Mouse (Mus musculus) ovary, postnatal 10 days (tissue): ENCODE measurements around the gene Spop.
"Not testable (repeated sequence)": the region's sequence is repeated elsewhere in the genome, so short reads cannot be mapped to it uniquely, and the experiment has no call there.

Source experiments
- DNase-seq: peaks from one replicate; pipeline ENCODE4 v3.0.0; 2022; ENCODE audit warnings: low spot score

The Spop gene

DNA sequence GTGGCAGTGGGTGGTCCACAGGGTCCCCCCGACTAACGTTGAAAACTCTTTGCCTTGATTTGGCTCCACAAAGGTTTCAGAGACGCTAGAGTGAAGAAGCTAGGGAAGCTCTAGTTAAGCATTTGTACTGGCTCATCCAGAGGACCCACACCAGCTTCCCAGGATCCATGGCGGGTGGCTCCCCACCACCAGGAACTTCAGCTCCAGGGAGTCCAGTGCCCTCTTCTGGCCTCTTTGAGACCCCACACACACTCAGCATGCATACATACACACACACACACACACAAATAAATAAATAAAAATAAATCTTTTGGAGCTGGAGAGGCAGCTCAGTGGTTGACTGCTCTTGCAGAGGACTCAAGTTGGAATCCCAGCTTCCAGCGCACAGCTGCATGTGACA, 84.0 kb downstream of the Spop start:
- no peak for DNase-seq

DNA sequence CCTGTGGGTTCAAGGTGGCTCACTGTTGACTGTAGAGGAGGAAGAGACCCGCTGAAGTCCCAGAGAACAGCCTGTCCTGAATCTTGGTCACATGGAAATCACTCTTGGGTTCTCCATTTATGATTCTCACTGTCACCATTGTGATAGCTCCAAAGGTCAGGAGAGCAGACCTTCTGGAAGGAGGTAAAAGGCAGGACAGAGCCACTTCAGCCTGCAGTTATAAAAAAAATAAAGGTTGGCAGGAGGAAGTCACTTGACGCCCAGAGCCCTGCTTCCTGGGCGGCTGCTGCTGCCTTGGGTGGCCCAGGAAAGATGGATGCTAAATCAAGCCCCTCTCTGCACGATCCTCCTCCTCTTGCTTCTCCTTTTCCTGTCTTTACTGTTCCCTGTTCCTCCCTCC, 86.5 kb downstream of the Spop start:
- DNase-seq, result no peak

DNA sequence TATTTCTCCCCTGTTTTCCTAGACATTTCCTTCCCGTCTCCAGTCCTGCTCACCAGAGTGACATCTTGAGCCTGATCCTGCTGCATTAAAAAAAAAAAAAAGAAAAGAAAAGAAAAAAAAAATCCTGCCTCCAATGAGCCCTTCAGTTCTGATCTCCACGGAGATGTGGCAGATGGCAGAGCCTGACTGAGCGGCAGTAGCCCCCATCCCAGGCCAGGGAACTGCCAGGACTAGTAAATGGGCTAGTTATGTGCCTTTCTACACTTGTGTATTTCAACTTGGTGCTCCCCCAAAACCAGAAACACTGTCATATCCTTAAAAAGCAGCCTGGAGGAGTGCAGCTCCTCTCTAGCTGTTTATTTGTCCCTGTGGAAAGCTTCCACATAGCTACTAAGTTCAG, 87.0 kb downstream of the Spop start:
- DNase-seq, result no peak

DNA sequence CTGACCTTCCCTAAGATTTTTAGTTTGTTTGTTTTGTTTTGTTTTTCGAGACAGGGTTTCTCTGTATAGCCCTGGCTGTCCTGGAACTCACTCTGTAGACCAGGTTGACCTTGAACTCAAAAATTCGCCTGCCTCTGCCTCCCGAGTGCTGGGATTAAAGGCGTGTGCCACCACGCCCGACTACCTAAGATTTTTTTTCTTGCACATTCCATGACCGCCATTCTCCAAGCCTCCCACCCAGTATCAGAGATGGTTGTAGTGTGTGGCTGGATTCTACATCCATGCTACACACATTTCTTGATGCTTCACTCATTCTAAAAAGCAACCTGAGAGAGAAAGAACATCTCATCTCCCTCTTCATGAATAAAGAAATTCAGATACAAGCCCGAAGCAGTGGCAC, 87.9 kb downstream of the Spop start:
- DNase-seq, result not testable (repeated sequence)

DNA sequence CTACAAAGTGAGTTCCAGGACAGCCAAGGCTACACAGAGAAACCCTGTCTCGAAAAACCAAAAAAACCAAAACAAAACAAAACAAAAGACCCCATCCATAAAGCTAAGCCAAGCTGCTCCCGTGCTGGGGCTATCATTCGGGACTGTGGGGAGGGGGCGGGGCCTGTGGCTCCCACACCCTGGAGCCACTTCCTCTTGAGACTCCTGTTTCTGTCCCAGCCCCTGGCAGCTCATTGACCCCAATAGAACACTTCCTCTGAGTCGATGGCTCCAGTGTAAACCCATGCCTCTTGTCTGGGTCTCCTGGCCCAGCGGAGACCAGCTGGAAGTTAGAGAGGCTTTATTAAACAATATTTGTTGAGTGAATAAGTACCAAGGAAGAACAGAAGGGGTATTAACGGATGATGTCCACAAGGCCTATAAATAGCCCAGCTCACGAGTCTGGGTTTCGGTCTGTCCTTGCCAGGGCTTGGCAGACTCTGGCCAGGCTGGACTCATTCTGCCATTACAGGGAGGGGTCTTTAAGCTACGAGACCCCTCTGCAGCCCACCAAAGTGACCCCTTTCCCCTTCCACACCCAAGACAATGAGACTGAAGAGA, 89.8 kb downstream of the Spop start:
- DNase-seq, result no peak

DNA sequence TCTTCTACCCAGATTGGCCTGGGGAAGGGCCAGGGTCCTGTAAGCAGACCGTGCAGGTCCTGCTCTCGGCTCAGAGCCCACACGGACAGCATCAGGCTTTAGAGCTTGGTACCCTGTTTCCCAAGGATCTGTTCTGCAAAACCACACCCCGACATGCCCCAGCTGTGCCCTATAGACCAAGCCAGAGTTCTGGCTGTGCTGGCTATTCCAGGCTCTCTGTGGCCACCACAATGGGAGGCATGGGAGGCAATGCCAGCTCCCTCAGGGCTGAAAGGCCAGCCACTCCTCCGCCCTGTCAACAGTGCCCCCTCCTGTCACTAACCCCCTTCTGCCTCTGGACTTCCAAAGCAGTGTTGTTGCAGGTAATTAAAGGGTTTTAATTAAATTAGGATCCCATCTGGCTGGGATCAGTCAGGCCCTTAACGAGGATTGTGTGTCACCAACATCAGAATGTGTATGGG, 90.4 kb downstream of the Spop start:
- DNase-seq, result no peak

DNA sequence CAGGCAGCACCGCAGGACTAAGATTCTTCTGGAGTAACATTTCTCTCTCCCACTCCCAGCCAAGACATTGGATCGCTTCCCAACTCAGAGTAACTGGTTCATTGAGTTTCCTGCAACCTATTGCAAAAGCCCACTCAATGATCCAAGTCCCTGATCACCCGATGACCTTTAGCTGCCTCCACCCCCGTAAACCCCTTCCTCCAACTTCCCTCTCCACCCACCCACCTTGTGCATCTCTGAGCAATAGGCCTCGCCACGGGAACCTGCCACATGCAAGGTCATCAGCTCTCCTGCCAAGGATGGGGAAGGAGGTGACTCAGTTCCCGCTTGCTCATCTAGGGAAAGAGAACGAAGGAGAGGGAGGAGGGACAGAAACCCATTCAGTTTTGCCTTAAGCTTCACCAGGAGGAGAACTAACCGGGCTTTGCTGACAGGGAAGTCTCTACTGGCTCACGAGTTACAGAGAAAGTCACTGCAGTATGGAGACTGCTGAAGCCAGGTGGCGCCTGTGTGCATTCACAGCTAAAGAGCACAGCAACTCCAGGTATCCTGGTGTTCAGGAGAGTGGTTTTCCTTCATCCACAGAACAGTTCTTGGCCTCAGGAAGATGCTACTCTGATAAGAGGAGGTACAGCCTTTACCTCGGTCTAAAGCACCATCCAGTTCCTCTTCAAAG, 93.3 kb downstream of the Spop start:
- no peak for DNase-seq

DNA sequence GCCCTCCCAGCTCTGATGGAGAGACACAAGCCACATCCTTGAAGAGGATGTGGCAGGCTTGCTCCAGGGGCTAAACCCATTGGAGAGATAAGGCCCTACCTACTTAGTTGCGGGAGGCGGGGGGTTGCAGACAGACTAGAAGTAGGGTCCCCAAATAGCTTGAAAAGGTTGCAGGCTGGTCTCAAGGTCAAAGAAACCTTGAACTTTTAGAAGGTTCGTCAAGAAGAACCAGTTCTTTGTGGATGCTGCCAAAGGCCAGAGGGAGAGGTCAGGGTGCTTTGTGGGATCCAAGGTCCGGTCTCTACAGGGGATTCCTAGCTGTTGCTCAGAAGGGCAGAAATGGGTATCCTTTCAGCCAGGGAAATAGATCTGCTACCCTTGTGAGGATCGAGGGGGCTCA, 93.9 kb downstream of the Spop start:
- no peak for DNase-seq

DNA sequence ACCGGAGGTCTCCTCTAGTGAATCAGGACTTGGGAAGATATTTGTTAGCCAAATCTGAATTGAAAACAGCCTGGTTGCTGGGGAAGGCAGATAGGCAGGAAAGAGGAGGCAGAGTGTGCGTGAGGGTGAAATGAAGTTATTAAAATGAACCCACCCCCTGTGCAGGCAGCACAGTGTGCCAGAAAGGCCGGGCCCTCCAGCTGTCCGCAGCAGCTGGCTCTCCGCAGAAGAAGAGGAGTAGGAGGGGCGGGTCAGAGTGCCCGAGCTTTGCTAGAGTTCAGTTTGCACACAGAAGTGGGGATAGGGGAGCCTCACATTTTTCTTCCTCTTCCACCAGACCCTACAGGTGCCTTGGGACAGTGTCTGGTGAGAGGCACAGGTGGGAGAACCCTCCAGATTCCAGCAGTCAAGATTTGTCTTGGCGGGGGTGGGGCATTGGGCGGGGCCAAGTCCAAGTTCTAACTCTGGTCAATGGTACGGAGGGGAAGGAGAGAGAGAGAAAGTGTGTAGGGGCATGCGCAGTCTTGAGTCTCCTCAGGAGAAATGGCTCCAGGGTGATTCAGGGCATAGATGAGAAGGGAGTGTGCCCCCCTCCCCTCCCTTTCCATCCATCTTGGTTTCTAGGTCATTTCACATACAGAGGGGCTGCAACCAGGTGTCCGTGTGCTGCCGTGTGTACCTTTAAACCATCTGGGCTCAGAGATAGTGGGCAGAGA, 94.5 kb downstream of the Spop start:
- no peak for DNase-seq

DNA sequence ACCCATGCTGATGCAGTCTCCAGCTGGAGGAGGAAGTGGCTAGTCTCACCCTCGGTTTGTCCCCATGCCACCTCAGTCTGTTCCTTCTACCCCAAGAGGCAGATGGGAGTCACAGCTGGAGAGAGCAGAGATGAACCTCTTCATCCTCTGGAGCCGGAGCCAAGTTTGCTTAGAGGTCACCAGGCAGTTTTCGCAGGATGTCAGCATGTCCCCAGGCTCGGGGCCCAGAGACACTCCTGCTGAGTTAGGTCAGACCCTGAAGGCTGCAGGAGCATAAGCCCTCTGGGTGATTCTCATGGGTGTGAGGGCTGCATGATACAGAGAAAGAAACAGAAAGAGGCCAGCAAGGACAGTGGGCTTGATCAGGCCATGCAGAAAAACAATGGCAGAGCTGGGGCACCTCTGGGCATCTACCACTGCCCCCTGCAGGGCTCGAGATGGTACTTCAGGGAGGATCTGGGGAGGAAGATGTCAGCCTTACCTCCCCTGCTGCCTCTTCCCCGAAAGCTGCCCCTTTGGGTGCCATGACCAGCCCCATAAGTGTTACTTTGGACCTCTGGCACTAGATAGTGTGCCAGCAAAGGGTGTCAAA, 95.3 kb downstream of the Spop start:
- no peak for DNase-seq

DNA sequence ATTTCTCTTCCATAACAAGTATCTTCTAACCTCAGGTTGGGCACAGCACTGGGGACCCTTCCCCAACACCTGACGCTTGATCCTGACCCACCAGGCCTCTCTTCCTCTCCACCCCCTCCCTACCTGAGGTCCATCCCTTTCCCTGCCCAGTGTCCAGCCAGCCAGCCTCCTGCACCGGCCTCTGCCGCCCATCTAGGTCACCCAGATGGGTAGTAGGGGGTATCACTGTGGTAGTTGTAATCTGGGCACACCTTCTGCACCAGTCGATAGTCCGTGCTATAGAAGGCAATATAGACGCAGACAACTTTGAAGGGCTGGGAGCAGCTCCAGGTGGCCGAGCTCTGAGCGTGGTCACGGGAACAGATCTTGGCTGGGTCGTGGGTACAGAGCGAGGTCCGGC, 96.8 kb downstream of the Spop start:
- no peak for DNase-seq

DNA sequence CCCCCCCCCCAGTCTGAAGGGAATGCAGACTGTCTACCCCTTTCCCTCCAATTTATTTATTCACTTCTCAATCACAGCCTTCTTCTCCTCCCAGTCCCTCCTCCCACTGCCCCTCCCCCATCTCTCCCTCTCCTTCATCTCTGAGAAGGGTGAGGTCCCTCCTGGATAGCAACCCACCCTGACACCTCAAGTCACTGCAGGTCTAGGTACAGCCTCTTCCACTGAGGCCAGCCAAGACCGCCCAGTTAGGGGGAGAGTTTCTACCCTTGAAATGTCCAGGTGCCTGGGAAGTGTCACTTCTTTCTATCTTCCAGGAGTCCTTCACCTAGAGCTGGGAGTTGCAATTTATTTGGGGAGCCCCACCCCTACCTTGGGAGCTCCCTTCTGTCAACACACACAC, 98.0 kb downstream of the Spop start:
- no peak for DNase-seq

DNA sequence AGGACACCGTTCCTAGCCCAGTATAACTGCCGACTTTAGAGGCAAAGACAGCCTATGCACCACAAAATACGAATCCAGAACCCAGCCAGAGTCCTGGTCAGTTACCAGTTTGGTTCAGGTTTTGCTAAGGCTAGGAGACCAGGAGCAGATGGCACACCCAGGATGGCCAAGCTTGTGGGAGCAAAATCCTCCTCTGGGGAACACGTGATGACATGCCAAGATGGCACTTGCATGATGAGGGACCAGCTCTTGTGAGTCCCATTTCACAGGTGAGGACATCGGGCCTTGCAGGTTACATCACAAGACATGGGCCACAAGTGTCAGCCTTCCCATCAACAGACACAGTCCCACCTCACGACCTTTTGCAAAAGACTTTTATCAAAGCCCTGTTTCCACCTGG, 98.5 kb downstream of the Spop start:
- no peak for DNase-seq

DNA sequence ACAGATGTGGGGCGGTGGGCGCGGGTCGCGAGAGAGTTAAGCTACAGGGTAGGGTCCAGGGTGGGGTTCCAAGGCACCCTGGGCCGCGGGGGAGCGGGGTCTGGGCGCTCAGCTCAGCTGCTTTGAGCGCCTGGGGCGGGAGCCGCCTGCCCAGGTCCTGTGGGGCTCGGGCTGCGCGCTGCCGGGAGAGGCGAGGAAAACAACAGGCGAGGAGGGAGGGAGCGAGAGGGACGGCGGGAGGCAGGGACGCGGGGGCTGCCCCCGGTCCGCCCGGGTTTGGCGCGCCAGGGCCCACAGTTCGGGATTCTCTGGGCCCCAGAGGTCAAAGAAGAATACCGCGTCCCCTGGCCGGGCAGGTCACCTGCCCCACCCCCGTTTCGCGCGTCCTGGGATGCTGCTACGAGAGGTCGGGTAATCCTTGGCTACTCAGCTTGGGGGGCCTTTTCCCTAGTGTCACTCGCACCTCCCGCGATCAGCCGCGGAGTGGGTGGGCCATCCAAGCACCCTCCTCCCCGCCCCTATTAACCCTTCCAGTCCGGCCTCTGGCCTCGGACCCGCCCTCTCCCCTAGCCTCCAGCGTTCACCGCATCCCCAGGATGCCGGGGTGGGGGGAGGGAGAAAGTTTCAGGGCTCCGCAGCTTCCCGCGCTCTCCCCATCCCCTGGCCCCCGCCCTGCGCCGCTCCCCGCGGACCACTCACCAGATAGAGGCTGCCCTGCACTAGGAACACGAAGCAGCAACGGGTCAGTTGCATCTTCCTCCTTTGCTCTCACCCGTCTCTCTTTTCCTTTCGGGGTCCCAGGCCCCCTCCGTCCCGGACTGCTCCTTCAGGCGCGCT, 99.8 kb downstream of the Spop start:
- DNase-seq, result no peak

DNA sequence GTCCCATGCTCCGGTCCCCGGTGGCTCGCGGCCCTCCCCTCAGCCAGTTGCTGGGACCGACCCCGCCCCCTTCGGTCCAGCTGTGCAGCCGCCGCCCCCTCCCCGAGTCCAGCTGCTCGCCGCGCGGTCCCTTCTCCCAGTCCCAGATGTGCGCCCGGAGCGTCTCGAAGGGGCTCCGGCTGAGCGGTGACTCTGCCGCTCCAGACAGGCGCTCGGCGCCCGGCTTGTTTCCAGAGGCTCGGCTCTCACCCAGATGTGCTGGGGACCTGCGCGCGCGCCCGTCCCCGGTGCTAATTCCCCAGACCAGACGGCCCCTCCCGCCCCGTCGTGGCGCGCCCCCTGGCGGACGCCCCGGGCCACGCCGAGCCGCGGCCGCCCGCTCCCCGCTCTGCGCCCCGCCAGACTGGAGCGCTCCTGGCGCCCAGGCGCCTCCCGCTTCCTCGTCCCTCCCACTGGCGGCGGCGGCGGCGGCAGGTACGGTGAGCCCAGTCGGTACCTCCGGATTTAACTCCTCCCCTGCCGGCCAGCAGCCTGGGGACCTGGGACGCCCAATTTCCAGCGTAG, 100.5 kb downstream of the Spop start, which contains the start of gene Nxph3:
Gene Nxph3 (minus strand): TSS at position 273 of the 564 bp plus-strand sequence.
- no peak for DNase-seq

DNA sequence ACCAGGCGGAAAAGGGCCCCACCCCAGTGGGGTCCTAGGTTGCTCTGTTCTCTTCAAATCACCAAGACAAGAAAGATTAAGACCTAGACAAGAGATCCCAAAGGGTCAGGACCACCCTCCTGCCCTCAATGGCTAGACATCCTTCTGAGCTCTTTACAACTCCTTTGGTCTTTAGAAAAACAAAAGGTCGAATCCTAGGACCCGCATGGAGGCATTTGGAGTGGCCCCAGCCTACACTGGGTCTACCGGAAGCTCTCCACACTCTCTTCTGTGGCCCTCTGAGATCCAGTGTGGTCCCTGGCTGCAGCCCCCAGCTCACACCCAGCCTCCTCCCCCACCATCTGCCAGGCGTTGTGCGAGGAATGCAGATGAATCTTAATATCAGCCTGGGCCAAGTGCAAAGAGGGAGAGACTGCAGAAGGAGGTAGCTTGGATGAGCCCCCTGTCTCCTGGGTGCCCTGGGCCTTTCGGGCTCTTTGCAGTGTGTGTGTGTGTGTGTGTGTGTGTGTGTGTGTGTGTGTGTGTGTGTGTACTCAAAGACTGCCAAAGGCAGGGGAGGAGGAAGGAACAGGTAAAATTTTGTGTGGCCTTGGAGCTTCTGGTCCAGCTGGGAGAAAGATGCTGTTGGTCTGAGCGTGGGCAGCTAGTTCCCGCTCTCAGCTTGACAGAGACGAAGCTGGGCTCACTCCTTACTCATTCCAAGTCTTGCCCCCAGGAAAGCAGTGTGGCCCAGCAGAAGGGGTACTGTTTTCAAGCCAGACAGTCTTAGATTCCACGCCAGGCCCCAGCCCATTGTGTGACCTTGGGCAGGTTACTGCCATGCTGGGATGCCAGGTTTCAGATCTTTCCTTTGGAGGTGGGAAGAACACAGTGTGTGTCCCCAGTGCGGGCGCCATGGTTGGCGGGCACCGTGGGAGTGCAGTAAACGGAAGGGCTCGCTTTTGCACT, 101.8 kb downstream of the Spop start:
- no peak for DNase-seq

DNA sequence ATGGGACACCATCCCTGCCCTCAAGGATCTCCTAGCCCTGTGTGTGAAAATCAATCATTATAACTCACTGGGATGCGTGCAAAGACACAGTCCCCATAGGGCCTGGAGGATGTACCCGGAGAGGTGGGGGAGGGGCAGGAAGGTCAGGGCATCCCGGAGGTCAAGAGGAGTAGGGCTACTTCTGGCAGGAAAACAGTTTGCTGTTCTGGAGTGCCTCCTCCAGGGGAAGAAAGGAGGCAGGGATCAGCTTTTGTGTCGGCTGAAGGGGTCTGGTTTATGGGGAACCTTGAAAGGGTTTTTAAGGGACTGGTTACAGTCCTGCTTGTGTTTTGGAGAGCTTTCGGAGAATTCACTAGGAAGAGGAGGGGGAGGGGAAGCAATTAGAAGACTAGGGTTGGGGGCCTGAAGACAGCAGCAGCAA, 102.6 kb downstream of the Spop start:
- DNase-seq, result no peak

DNA sequence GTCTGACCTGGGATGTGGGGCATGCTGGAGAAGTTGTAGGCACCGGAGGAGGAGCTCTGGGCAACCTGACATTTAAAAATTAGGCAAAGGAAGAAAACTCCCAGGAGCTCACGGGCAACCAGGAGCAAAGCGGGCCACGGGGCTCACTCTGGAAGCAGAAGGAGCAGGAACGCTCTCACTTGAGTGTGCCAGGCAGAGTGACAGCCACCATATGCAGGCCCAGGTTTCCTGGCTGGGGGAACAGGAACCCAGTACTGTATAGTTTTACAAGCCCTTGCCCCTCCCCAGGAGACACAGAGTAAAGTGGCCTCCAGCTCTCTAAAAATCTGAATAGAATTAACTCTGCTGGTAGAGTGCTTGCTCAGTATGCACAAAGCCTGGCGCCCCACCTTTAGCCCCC, 103.3 kb downstream of the Spop start:
- DNase-seq, result no peak

DNA sequence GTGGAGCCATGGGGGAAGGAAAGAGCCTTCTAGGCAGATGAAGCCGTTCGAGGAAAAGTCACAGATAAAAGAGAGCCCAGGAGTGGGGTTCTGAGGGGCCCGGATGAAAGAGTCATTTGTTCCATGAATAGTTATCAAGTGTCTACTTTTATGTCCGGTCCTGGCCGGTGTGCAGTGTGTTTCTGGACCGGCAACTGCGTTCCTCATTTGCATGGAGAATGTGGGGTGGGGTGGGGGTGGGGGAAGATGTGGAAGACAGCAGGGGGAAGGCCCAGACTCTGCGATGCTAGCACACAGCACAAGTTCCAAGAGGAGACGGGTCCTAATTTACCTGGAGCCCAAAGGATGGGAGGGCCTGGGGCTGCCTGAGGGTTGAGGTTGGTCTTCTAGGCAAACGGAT, 105.4 kb downstream of the Spop start:
- no peak for DNase-seq

DNA sequence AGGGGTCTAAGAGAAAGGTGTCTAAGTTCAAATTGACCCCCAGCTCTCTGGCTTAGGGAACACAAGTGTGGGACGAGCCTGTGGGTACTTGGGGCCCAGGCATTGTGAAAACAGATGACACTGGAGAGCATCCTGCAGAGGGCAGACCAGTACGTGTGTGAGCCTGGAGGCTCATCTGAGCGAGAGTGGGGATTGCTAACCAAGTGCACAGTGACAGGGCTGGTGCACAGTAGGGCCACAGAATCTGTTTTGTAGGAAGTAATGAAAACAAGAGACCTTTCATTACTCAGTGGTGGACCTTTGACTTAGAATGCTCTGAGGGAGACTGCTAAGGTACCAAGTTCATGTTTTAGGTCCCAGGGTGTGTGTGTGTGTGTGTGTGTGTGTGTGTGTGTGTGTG, 106.1 kb downstream of the Spop start:
- DNase-seq, result no peak
